Mouse (Mus musculus): ENCODE results near the gene BC052040.

GRCm38 (mm10) chr2:115688282-115688681 lies 106.8 kb downstream of the BC052040 start:
- no peak for TF ChIP-seq CTCF (IDR thresholded peaks at IDR 0.05; ENCODE audit: low read depth)
- TF ChIP-seq EP300 (IDR thresholded peaks at IDR 0.05; ENCODE audit: low read depth) = no peak
